Mouse (Mus musculus): ENCODE results near the gene Lpxn. TPM values are rescaled to one million over a fixed set of nuclear protein-coding genes. Genes with fewer than 3 reads are reported as not detected.

The Lpxn gene
- polyA plus RNA-seq, 1 experiment from 2014 or later: 1.7 TPM

- H3K27me3 ChIP-seq (ENCODE audit: control insufficient read depth, insufficient read depth, low read length): no peaks in the 10 kb centered on the region
- WGBS: 59% methylated on average over 2 of the region's 2 CpGs
- no peaks in the 10 kb centered on the region for H3K36me3 ChIP-seq (ENCODE audit: control insufficient read depth, insufficient read depth, low read length)
- H3K4me2 ChIP-seq (replicated peaks; ENCODE audit: low read depth): no peak overlapping the region
- TF ChIP-seq CTCF (IDR thresholded peaks at IDR 0.05; ENCODE audit: low read depth) (no peak), EP300 (optimal IDR thresholded peaks at IDR 0.05) (no peak)
- ATAC-seq (ENCODE audit: low FRiP score, low TSS enrichment): no peak
- H3K4me1 ChIP-seq (replicated peaks; ENCODE audit: control insufficient read depth, insufficient read depth): no peaks in the 10 kb centered on the region
- no peak overlapping the region for H3K9ac ChIP-seq (ENCODE audit: low read length)
- no peaks in the 10 kb centered on the region for H3K9me3 ChIP-seq (ENCODE audit: control insufficient read depth, low read length)
- no peak overlapping the region for H3K27ac ChIP-seq (replicated peaks)
- no peak for DNase-seq (ENCODE audit: low spot score)
- H3K4me3 ChIP-seq (ENCODE audit: low read depth, low read length): no peak overlapping the region
These were observed 34.9 kb downstream of the Lpxn start for GRCm38 (mm10) chr19:12830823-12831430.

- Histone ChIP-seq H3K9me3 (ENCODE audit: control insufficient read depth, low read length) (no peaks in the 10 kb centered on the region), H3K4me2 (replicated peaks; ENCODE audit: low read depth) (no peak overlapping the region), H3K27ac (replicated peaks) (no peak overlapping the region), H3K9ac (ENCODE audit: low read length) (no peak overlapping the region), H3K4me3 (ENCODE audit: low read depth, low read length) (no peak overlapping the region), H3K27me3 (ENCODE audit: control insufficient read depth, insufficient read depth, low read length) (no peaks in the 10 kb centered on the region), H3K36me3 (ENCODE audit: control insufficient read depth, insufficient read depth, low read length) (no peaks in the 10 kb centered on the region), H3K4me1 (replicated peaks; ENCODE audit: control insufficient read depth, insufficient read depth) (no peaks in the 10 kb centered on the region)
- TF ChIP-seq CTCF (IDR thresholded peaks at IDR 0.05; ENCODE audit: low read depth) (no peak), EP300 (optimal IDR thresholded peaks at IDR 0.05) (no peak)
- ATAC-seq (ENCODE audit: low FRiP score, low TSS enrichment) (no peak), DNase-seq (ENCODE audit: low spot score) (no peak)
- 51% methylated on average over 1 of the region's 1 CpGs for WGBS
These were observed 35.6 kb downstream of the Lpxn start for GRCm38 (mm10) chr19:12831559-12831958.

- no peaks in the 10 kb centered on the region for H3K36me3 ChIP-seq (ENCODE audit: control insufficient read depth, insufficient read depth, low read length)
- H3K9me3 ChIP-seq (ENCODE audit: control insufficient read depth, low read length): no peaks in the 10 kb centered on the region
- no peak overlapping the region for H3K27ac ChIP-seq (replicated peaks)
- H3K9ac ChIP-seq (ENCODE audit: low read length): no peak overlapping the region
- DNase-seq (ENCODE audit: low spot score) (no peak), ATAC-seq (ENCODE audit: low FRiP score, low TSS enrichment) (no peak)
- no peak overlapping the region for H3K4me3 ChIP-seq (ENCODE audit: low read depth, low read length)
- H3K27me3 ChIP-seq (ENCODE audit: control insufficient read depth, insufficient read depth, low read length): no peaks in the 10 kb centered on the region
- no peak overlapping the region for H3K4me2 ChIP-seq (replicated peaks; ENCODE audit: low read depth)
- 60% methylated on average over 3 of the region's 3 CpGs for WGBS
- TF ChIP-seq EP300 (optimal IDR thresholded peaks at IDR 0.05) (no peak), CTCF (IDR thresholded peaks at IDR 0.05; ENCODE audit: low read depth) (no peak)
- H3K4me1 ChIP-seq (replicated peaks; ENCODE audit: control insufficient read depth, insufficient read depth): no peaks in the 10 kb centered on the region
These were observed 37.6 kb downstream of the Lpxn start for GRCm38 (mm10) chr19:12833625-12834024.

GRCm38 (mm10) chr19:12838507-12838906 is 42.5 kb downstream of the Lpxn start:
- ATAC-seq (ENCODE audit: low FRiP score, low TSS enrichment) (no peak), DNase-seq (ENCODE audit: low spot score) (no peak)
- WGBS: 85% methylated on average over 1 of the region's 1 CpGs
- no peak overlapping the region for H3K9ac ChIP-seq (ENCODE audit: low read length)
- H3K27me3 ChIP-seq (ENCODE audit: control insufficient read depth, insufficient read depth, low read length): no peaks in the 10 kb centered on the region
- no peaks in the 10 kb centered on the region for H3K9me3 ChIP-seq (ENCODE audit: control insufficient read depth, low read length)
- no peaks in the 10 kb centered on the region for H3K36me3 ChIP-seq (ENCODE audit: control insufficient read depth, insufficient read depth, low read length)
- H3K4me1 ChIP-seq (replicated peaks; ENCODE audit: control insufficient read depth, insufficient read depth): no peaks in the 10 kb centered on the region
- H3K4me3 ChIP-seq (ENCODE audit: low read depth, low read length): no peak overlapping the region
- no peak overlapping the region for H3K27ac ChIP-seq (replicated peaks)
- no peak overlapping the region for H3K4me2 ChIP-seq (replicated peaks; ENCODE audit: low read depth)
- no peak for TF ChIP-seq CTCF (IDR thresholded peaks at IDR 0.05; ENCODE audit: low read depth)
- no peak for TF ChIP-seq EP300 (optimal IDR thresholded peaks at IDR 0.05)

GRCm38 (mm10) chr19:12846382-12846781 is 50.4 kb downstream of the Lpxn start, which contains the start of gene Gm5244:
TSS of gene Gm5244 (plus strand) at chr19:12846682.
- Histone ChIP-seq H3K4me3 (ENCODE audit: low read depth, low read length) (no peak within 1 kb of the TSS), H3K9ac (ENCODE audit: low read length) (no peak within 1 kb of the TSS), H3K36me3 (ENCODE audit: control insufficient read depth, insufficient read depth, low read length) (no peaks in the 10 kb centered on the region), H3K4me1 (replicated peaks; ENCODE audit: control insufficient read depth, insufficient read depth) (no peaks in the 10 kb centered on the region), H3K4me2 (replicated peaks; ENCODE audit: low read depth) (no peak within 1 kb of the TSS), H3K27me3 (ENCODE audit: control insufficient read depth, insufficient read depth, low read length) (no peaks in the 10 kb centered on the region), H3K9me3 (ENCODE audit: control insufficient read depth, low read length) (no peaks in the 10 kb centered on the region), H3K27ac (replicated peaks) (no peak within 1 kb of the TSS)
- DNase-seq (ENCODE audit: low spot score) (no peak), ATAC-seq (ENCODE audit: low FRiP score, low TSS enrichment) (no peak)
- TF ChIP-seq EP300 (optimal IDR thresholded peaks at IDR 0.05) (no peak), CTCF (IDR thresholded peaks at IDR 0.05; ENCODE audit: low read depth) (no peak)

- Histone ChIP-seq H3K27me3 (ENCODE audit: control insufficient read depth, insufficient read depth, low read length) (no peaks in the 10 kb centered on the region), H3K9me3 (ENCODE audit: control insufficient read depth, low read length) (no peaks in the 10 kb centered on the region), H3K4me3 (ENCODE audit: low read depth, low read length) (no peak within 1 kb of the TSS), H3K9ac (ENCODE audit: low read length) (no peak within 1 kb of the TSS), H3K27ac (replicated peaks) (no peak within 1 kb of the TSS), H3K4me1 (replicated peaks; ENCODE audit: control insufficient read depth, insufficient read depth) (no peaks in the 10 kb centered on the region), H3K36me3 (ENCODE audit: control insufficient read depth, insufficient read depth, low read length) (no peaks in the 10 kb centered on the region), H3K4me2 (replicated peaks; ENCODE audit: low read depth) (no peak within 1 kb of the TSS)
- WGBS: 50% methylated on average over 1 of the region's 1 CpGs
- TF ChIP-seq CTCF (IDR thresholded peaks at IDR 0.05; ENCODE audit: low read depth): no peak
- TF ChIP-seq EP300 (optimal IDR thresholded peaks at IDR 0.05): no peak
- ATAC-seq (ENCODE audit: low FRiP score, low TSS enrichment) (no peak), DNase-seq (ENCODE audit: low spot score) (no peak)
These were observed 61.0 kb downstream of the Lpxn start, which contains the start of gene Olfr1444 for GRCm38 (mm10) chr19:12856983-12857382. TSS of gene Olfr1444 (plus strand) at chr19:12857283.

Other genes starting within 250 kb of the Lpxn start
- gene Gm4952, start 196.2 kb upstream of the Lpxn start, polyA plus RNA-seq (2015; fragmentation: Nextera tagmentation; extraction: Ambion mirVana): 1.2 and 1.5 TPM in 2 replicates
- gene Glyat, start 162.9 kb upstream of the Lpxn start, polyA plus RNA-seq (2015; fragmentation: Nextera tagmentation; extraction: Ambion mirVana): 0.04 TPM in 1 of 2 replicates, not detected in the other
- not detected in 2 replicates for gene Olfr1442, start 125.8 kb upstream of the Lpxn start, polyA plus RNA-seq (2015; fragmentation: Nextera tagmentation; extraction: Ambion mirVana)
- gene Olfr1443, start 118.1 kb upstream of the Lpxn start, polyA plus RNA-seq (2015; fragmentation: Nextera tagmentation; extraction: Ambion mirVana): not detected in 2 replicates
- not detected in 2 replicates for gene Keg1, start 100.4 kb upstream of the Lpxn start, polyA plus RNA-seq (2015; fragmentation: Nextera tagmentation; extraction: Ambion mirVana)
- 0.55 and 0.61 TPM in 2 replicates for gene Cntf, start 30.6 kb upstream of the Lpxn start, polyA plus RNA-seq (2015; fragmentation: Nextera tagmentation; extraction: Ambion mirVana)
- gene Zfp91, start 67 bp upstream of the Lpxn start, polyA plus RNA-seq (2015; fragmentation: Nextera tagmentation; extraction: Ambion mirVana): 8.6 and 8.9 TPM in 2 replicates
- not detected in 2 replicates for gene Gm5244, start 50.5 kb downstream of the Lpxn start, polyA plus RNA-seq (2015; fragmentation: Nextera tagmentation; extraction: Ambion mirVana)
- not detected in 2 replicates for gene Olfr1444, start 61.1 kb downstream of the Lpxn start, polyA plus RNA-seq (2015; fragmentation: Nextera tagmentation; extraction: Ambion mirVana)
- not detected in 2 replicates for gene Olfr1445, start 87.7 kb downstream of the Lpxn start, polyA plus RNA-seq (2015; fragmentation: Nextera tagmentation; extraction: Ambion mirVana)
- not detected in 2 replicates for gene Olfr1446, start 97.3 kb downstream of the Lpxn start, polyA plus RNA-seq (2015; fragmentation: Nextera tagmentation; extraction: Ambion mirVana)
- gene Olfr1447, start 107.5 kb downstream of the Lpxn start, polyA plus RNA-seq (2015; fragmentation: Nextera tagmentation; extraction: Ambion mirVana): not detected in 2 replicates
- not detected in 2 replicates for gene Olfr1448, start 128.2 kb downstream of the Lpxn start, polyA plus RNA-seq (2015; fragmentation: Nextera tagmentation; extraction: Ambion mirVana)
- gene Olfr1449, start 134.6 kb downstream of the Lpxn start, polyA plus RNA-seq (2015; fragmentation: Nextera tagmentation; extraction: Ambion mirVana): not detected in 2 replicates
- gene Olfr1450, start 154.1 kb downstream of the Lpxn start, polyA plus RNA-seq (2015; fragmentation: Nextera tagmentation; extraction: Ambion mirVana): not detected in 2 replicates
- not detected in 2 replicates for gene Olfr1451, start 198.8 kb downstream of the Lpxn start, polyA plus RNA-seq (2015; fragmentation: Nextera tagmentation; extraction: Ambion mirVana)
- not detected in 2 replicates for gene Olfr1453, start 232.1 kb downstream of the Lpxn start, polyA plus RNA-seq (2015; fragmentation: Nextera tagmentation; extraction: Ambion mirVana)

Data from stomach, postnatal 0 days (tissue).